Mouse (Mus musculus) lung, postnatal 10 days (tissue): ENCODE measurements around the gene Cbr1.
A peak's percentile ranks its signal among the peaks of the same experiment; 100 is the strongest.

ENCODE experiments used
- DNase-seq: peaks from one replicate; pipeline ENCODE4 v3.0.0; 2021

Gene Cbr1

GRCm38 (mm10) chr16:93605553-93605952 lies at the start of gene Cbr1:
Gene Cbr1, plus strand, starts transcription at chr16:93605853.
- DNase-seq = no peak

- DNase-seq = peak; percentile 81
Observed at GRCm38 (mm10) chr16:93557646-93558045, 48.0 kb upstream of the Cbr1 start.

- no peak for DNase-seq
Observed at GRCm38 (mm10) chr16:93558499-93558898, 47.2 kb upstream of the Cbr1 start.

- no peak for DNase-seq
Observed at GRCm38 (mm10) chr16:93572383-93572782, 33.3 kb upstream of the Cbr1 start.

GRCm38 (mm10) chr16:93573434-93573833 lies 32.2 kb upstream of the Cbr1 start:
- DNase-seq = no peak

- DNase-seq = no peak
Observed at GRCm38 (mm10) chr16:93574521-93575191, 31.0 kb upstream of the Cbr1 start.

- no peak for DNase-seq
Observed at GRCm38 (mm10) chr16:93575574-93575973, 30.1 kb upstream of the Cbr1 start.

GRCm38 (mm10) chr16:93576412-93577082 lies 29.1 kb upstream of the Cbr1 start:
- peak; percentile 86 for DNase-seq

GRCm38 (mm10) chr16:93578346-93579005 lies 27.2 kb upstream of the Cbr1 start:
- no peak for DNase-seq

- peak; percentile 79 for DNase-seq
Observed at GRCm38 (mm10) chr16:93581125-93581524, 24.5 kb upstream of the Cbr1 start.

GRCm38 (mm10) chr16:93584976-93585702 lies 20.5 kb upstream of the Cbr1 start:
- DNase-seq = peak; percentile 60

GRCm38 (mm10) chr16:93585703-93586205 lies 19.9 kb upstream of the Cbr1 start:
- no peak for DNase-seq

- no peak for DNase-seq
Observed at GRCm38 (mm10) chr16:93586382-93586781, 19.3 kb upstream of the Cbr1 start.

- DNase-seq = no peak
Observed at GRCm38 (mm10) chr16:93588281-93588680, 17.4 kb upstream of the Cbr1 start.

- DNase-seq = no peak
Observed at GRCm38 (mm10) chr16:93590915-93591314, 14.7 kb upstream of the Cbr1 start.

GRCm38 (mm10) chr16:93591450-93592430 lies 13.9 kb upstream of the Cbr1 start:
- no peak for DNase-seq

- no peak for DNase-seq
Observed at GRCm38 (mm10) chr16:93592711-93593110, 12.9 kb upstream of the Cbr1 start.

- DNase-seq = no peak
Observed at GRCm38 (mm10) chr16:93593406-93593805, 12.2 kb upstream of the Cbr1 start.

GRCm38 (mm10) chr16:93594448-93594847 lies 11.2 kb upstream of the Cbr1 start:
- no peak for DNase-seq

GRCm38 (mm10) chr16:93595766-93596165 lies 9.9 kb upstream of the Cbr1 start:
- DNase-seq = no peak

- DNase-seq = no peak
Observed at GRCm38 (mm10) chr16:93596807-93597206, 8.8 kb upstream of the Cbr1 start.

- peak; percentile 1 for DNase-seq
Observed at GRCm38 (mm10) chr16:93597551-93597950, 8.1 kb upstream of the Cbr1 start.
